In the genomic region with DNA sequence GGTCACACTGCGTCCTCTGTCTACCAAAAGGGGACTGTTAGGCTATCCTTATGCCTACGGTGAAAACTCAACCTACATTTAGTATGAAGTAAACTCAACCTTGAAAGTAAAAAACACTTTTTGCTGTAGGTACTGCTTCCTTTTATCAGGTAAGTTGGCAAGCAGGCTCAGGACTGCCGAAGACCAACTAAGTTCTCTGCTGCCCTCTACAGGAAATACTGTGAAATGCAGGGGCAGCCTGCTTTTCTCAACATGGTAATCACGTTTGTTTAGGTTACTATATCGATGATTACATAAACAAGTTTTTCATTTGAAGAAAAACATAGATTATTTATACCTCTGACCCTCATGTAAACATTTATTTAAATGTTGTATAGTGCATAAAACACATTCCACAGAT, we compare ENCODE assay signal across 9 mouse cellular contexts. TPM values are rescaled to one million over a fixed set of nuclear protein-coding genes. Genes with fewer than 3 reads are reported as not detected.
DNase-seq lines count a peak whose midpoint lies in the region; ATAC-seq and TF ChIP-seq lines count a peak whose summit lies in the region.
"Had no signal": no experiment of that assay in that cellular context is flagged by ENCODE, and none has a peak within 500 bp of the region (broad histone marks: within the 10 kb centered on the region; RNA-seq: fewer than 3 reads in every experiment).

No protein-coding gene starts in this region.

- DNase-seq in forebrain, embryonic 11.5 days (ENCODE audit: low spot score) = peak; percentile 84
- peak; percentile 81 for DNase-seq in CD4-positive helper T cell, adult 2 months (ENCODE audit: low read depth, low spot score)
- peak; percentile 74 for DNase-seq in c-Kit-negative CD71-positive TER-119-positive erythroid progenitor cells, embryonic 14.5 days (ENCODE audit: low read depth, low spot score)
- DNase-seq in kidney, postnatal 10 days = peak; percentile 83
- DNase-seq in liver, postnatal 0 days = peak; percentile 84
- peak; percentile 70 for DNase-seq in right cerebral cortex, postnatal 4 days

- H3K4me2 ChIP-seq in forebrain, embryonic 11.5 days (ENCODE audit: low read depth, low read length, severe bottlenecking) = no peak overlapping the region
- H3K4me2 ChIP-seq in forebrain, embryonic 12.5 days = no peak overlapping the region
- H3K4me2 ChIP-seq in liver, postnatal 0 days (ENCODE audit: low read depth, low read length) = no peak overlapping the region

- H3K27me3 ChIP-seq in forebrain, embryonic 11.5 days (ENCODE audit: control insufficient read depth, insufficient read depth, low read length) = no peaks in the 10 kb centered on the region
- H3K27me3 ChIP-seq in forebrain, embryonic 12.5 days = no peaks in the 10 kb centered on the region
- no peaks in the 10 kb centered on the region for H3K27me3 ChIP-seq in liver, postnatal 0 days (ENCODE audit: insufficient read depth, low read length)

- TF ChIP-seq EP300 in liver, postnatal 0 days (IDR thresholded peaks at IDR 0.05; ENCODE audit: low read depth) = no peak

- H3K27ac ChIP-seq in forebrain, embryonic 11.5 days (ENCODE audit: low read depth, low read length) = no peak overlapping the region
- no peak overlapping the region for H3K27ac ChIP-seq in forebrain, embryonic 12.5 days
- H3K27ac ChIP-seq in liver, postnatal 0 days (ENCODE audit: low read depth) = no peak overlapping the region

- 41% methylated on average over 5 of the region's 5 CpGs for WGBS in forebrain, embryonic 11.5 days
- WGBS in forebrain, embryonic 12.5 days = 44% methylated on average over 5 of the region's 5 CpGs
- 25% methylated on average over 5 of the region's 5 CpGs for WGBS in liver, postnatal 0 days (ENCODE audit: insufficient replicate concordance)

- no peaks in the 10 kb centered on the region for H3K9me3 ChIP-seq in forebrain, embryonic 11.5 days (ENCODE audit: control insufficient read depth, low read length)
- H3K9me3 ChIP-seq in forebrain, embryonic 12.5 days = no peaks in the 10 kb centered on the region
- no peaks in the 10 kb centered on the region for H3K9me3 ChIP-seq in liver, postnatal 0 days (ENCODE audit: low read length)

- H3K4me3 ChIP-seq in forebrain, embryonic 11.5 days (ENCODE audit: low read depth, low read length) = no peak overlapping the region
- no peak overlapping the region for H3K4me3 ChIP-seq in forebrain, embryonic 12.5 days (replicated peaks)
- H3K4me3 ChIP-seq in liver, postnatal 0 days (ENCODE audit: low read depth, low read length) = no peak overlapping the region

- peak; percentile 98 for TF ChIP-seq CTCF in liver, postnatal 0 days (IDR thresholded peaks at IDR 0.05; ENCODE audit: low read depth)

- ATAC-seq in forebrain, embryonic 11.5 days (replicated peaks; ENCODE audit: low FRiP score) = no peak
- ATAC-seq in forebrain, embryonic 12.5 days (ENCODE audit: low FRiP score) = no peak
- peak; percentile 52 for ATAC-seq in erythroid progenitor cell, adult 5-6 weeks (replicated peaks; ENCODE audit: low FRiP score, poor library complexity, severe bottlenecking)
- no peak for ATAC-seq in liver, postnatal 0 days

- no peak overlapping the region for H3K9ac ChIP-seq in forebrain, embryonic 11.5 days (ENCODE audit: low read length)
- no peak overlapping the region for H3K9ac ChIP-seq in forebrain, embryonic 12.5 days
- H3K9ac ChIP-seq in liver, postnatal 0 days (replicated peaks) = no peak overlapping the region

- no peaks in the 10 kb centered on the region for H3K4me1 ChIP-seq in forebrain, embryonic 11.5 days (replicated peaks; ENCODE audit: control insufficient read depth, insufficient read depth, low read length)
- 0 out of 2 replicates have a peak, but pooled peaks cover 4% of the 10 kb centered on the region for H3K4me1 ChIP-seq in forebrain, embryonic 12.5 days
- peaks cover 20% of the 10 kb centered on the region for H3K4me1 ChIP-seq in liver, postnatal 0 days (ENCODE audit: insufficient read depth)

- no peaks in the 10 kb centered on the region for H3K36me3 ChIP-seq in forebrain, embryonic 11.5 days (ENCODE audit: control insufficient read depth, insufficient read depth, low read length)
- peaks cover 10% of the 10 kb centered on the region for H3K36me3 ChIP-seq in forebrain, embryonic 12.5 days (replicated peaks)
- no peaks in the 10 kb centered on the region for H3K36me3 ChIP-seq in liver, postnatal 0 days (replicated peaks; ENCODE audit: insufficient read depth, low read length)

RNA-seq across cellular contexts. Expression of gene Net1, which starts 21.1 kb away (rescaled TPM):
- 49.0 and 49.3 TPM in 2 replicates for polyA plus RNA-seq in forebrain, embryonic 11.5 days (2014; fragmentation: Nextera tagmentation; extraction: Ambion mirVana)
- 49.2 and 55.7 TPM in 2 replicates for polyA plus RNA-seq in forebrain, embryonic 12.5 days (2016; fragmentation: Nextera tagmentation; extraction: Ambion mirVana)
- total RNA-seq in erythroid progenitor cell, adult 5-6 weeks (2015; ENCODE audit: low replicate concordance) = 133 and 156 TPM in 2 replicates
- total RNA-seq in erythroid progenitor cell, adult 5-6 weeks (2017; ENCODE audit: low replicate concordance) = 193 and 201 TPM in 2 replicates
- polyA plus RNA-seq in liver, postnatal 0 days (2015; fragmentation: Nextera tagmentation; extraction: Ambion mirVana) = 44.9 and 46.5 TPM in 2 replicates

RNA-seq across cellular contexts. Expression of gene Tubal3, which starts 21.2 kb away (rescaled TPM):
- polyA plus RNA-seq in forebrain, embryonic 11.5 days (2014; fragmentation: Nextera tagmentation; extraction: Ambion mirVana) = not detected in 2 replicates
- polyA plus RNA-seq in forebrain, embryonic 12.5 days (2016; fragmentation: Nextera tagmentation; extraction: Ambion mirVana) = not detected in 2 replicates
- total RNA-seq in erythroid progenitor cell, adult 5-6 weeks (2015; ENCODE audit: low replicate concordance) = not detected in 2 replicates
- not detected in 2 replicates for total RNA-seq in erythroid progenitor cell, adult 5-6 weeks (2017; ENCODE audit: low replicate concordance)
- 0.08 TPM in 1 of 2 replicates, not detected in the other for polyA plus RNA-seq in liver, postnatal 0 days (2015; fragmentation: Nextera tagmentation; extraction: Ambion mirVana)

RNA-seq across cellular contexts. Expression of gene Calm5, which starts 42.9 kb away (rescaled TPM):
- not detected in 2 replicates for polyA plus RNA-seq in forebrain, embryonic 11.5 days (2014; fragmentation: Nextera tagmentation; extraction: Ambion mirVana)
- polyA plus RNA-seq in forebrain, embryonic 12.5 days (2016; fragmentation: Nextera tagmentation; extraction: Ambion mirVana) = not detected in 2 replicates
- not detected in 2 replicates for total RNA-seq in erythroid progenitor cell, adult 5-6 weeks (2015; ENCODE audit: low replicate concordance)
- total RNA-seq in erythroid progenitor cell, adult 5-6 weeks (2017; ENCODE audit: low replicate concordance) = not detected in 2 replicates
- not detected in 2 replicates for polyA plus RNA-seq in liver, postnatal 0 days (2015; fragmentation: Nextera tagmentation; extraction: Ambion mirVana)
- polyA plus RNA-seq: liver, embryonic 16.5 days had no signal

RNA-seq across cellular contexts. Expression of gene Ucn3, which starts 48.2 kb away (rescaled TPM):
- polyA plus RNA-seq in forebrain, embryonic 11.5 days (2014; fragmentation: Nextera tagmentation; extraction: Ambion mirVana) = not detected in 2 replicates
- not detected in 2 replicates for polyA plus RNA-seq in forebrain, embryonic 12.5 days (2016; fragmentation: Nextera tagmentation; extraction: Ambion mirVana)
- total RNA-seq in erythroid progenitor cell, adult 5-6 weeks (2015; ENCODE audit: low replicate concordance) = not detected in 2 replicates
- total RNA-seq in erythroid progenitor cell, adult 5-6 weeks (2017; ENCODE audit: low replicate concordance) = not detected in 2 replicates
- not detected in 2 replicates for polyA plus RNA-seq in liver, postnatal 0 days (2015; fragmentation: Nextera tagmentation; extraction: Ambion mirVana)
- polyA plus RNA-seq: liver, embryonic 16.5 days had no signal

RNA-seq across cellular contexts. Expression of gene Calm4, which starts 59.4 kb away (rescaled TPM):
- polyA plus RNA-seq in forebrain, embryonic 11.5 days (2014; fragmentation: Nextera tagmentation; extraction: Ambion mirVana) = not detected in 2 replicates
- polyA plus RNA-seq in forebrain, embryonic 12.5 days (2016; fragmentation: Nextera tagmentation; extraction: Ambion mirVana) = not detected in 2 replicates
- not detected in 2 replicates for total RNA-seq in erythroid progenitor cell, adult 5-6 weeks (2015; ENCODE audit: low replicate concordance)
- not detected in 2 replicates for total RNA-seq in erythroid progenitor cell, adult 5-6 weeks (2017; ENCODE audit: low replicate concordance)
- not detected in 2 replicates for polyA plus RNA-seq in liver, postnatal 0 days (2015; fragmentation: Nextera tagmentation; extraction: Ambion mirVana)
- polyA plus RNA-seq: liver, embryonic 16.5 days had no signal
